Mouse (Mus musculus) heart, embryonic 11.5 days (tissue): ENCODE measurements around the gene Nrde2. TPM values are rescaled to one million over a fixed set of nuclear protein-coding genes. Genes with fewer than 3 reads are reported as not detected.

ENCODE experiments used
- ATAC-seq: fragments of 200-750 bp; cut with Nextera tagmentation; replicated peaks from 2 replicates; pipeline ENCODE4 v1.8.0; 2017; ENCODE audit warnings: moderate library complexity; ENCODE audit not compliant: insufficient number of reproducible peaks, low FRiP score, low TSS enrichment
- H3K27ac ChIP-seq: fragments of 300-500 bp; sonication (generic); 2 replicates; pipeline ENCODE4 v1.5.1; 2014; ENCODE audit warnings: mild to moderate bottlenecking, low read depth, low read length
- H3K27me3 ChIP-seq: fragments of 300-500 bp; sonication (generic); 2 replicates; pipeline ENCODE4 v1.6.1; 2014; ENCODE audit warnings: mild to moderate bottlenecking, low read length, mixed read lengths; ENCODE audit not compliant: control insufficient read depth, insufficient read depth
- H3K36me3 ChIP-seq: fragments of 300-500 bp; sonication (generic); 2 replicates; pipeline ENCODE4 v1.6.1; 2014; ENCODE audit warnings: mild to moderate bottlenecking, low read length, moderate library complexity, mixed read lengths; ENCODE audit not compliant: control insufficient read depth, insufficient read depth
- H3K4me1 ChIP-seq: fragments of 300-500 bp; sonication (generic); 2 replicates; pipeline ENCODE4 v1.6.1; 2014; ENCODE audit warnings: low read length; ENCODE audit not compliant: control insufficient read depth, insufficient read depth
- H3K4me2 ChIP-seq: fragments of 300-500 bp; sonication (generic); 2 replicates; pipeline ENCODE4 v1.6.1; 2014; ENCODE audit warnings: mild to moderate bottlenecking, moderate library complexity
- H3K4me3 ChIP-seq: fragments of 300-500 bp; sonication (generic); 2 replicates; pipeline ENCODE4 v1.5.1; 2014; ENCODE audit warnings: low read depth, low read length
- H3K9ac ChIP-seq: fragments of 300-500 bp; sonication (generic); 2 replicates; pipeline ENCODE4 v1.6.1; 2014; ENCODE audit warnings: mild to moderate bottlenecking, low read depth, low read length, moderate library complexity
- H3K9me3 ChIP-seq: fragments of 300-500 bp; sonication (generic); replicated peaks from 2 replicates; pipeline ENCODE4 v1.6.1; 2016; ENCODE audit warnings: low read length; ENCODE audit not compliant: control insufficient read depth
- WGBS: fragments of 180-500 bp; shearing (Covaris S2); extraction: QIAGEN DNeasy Blood & Tissue Kit; methylation state at CpG from one replicate; pipeline ENCODE4 v1.1.7; 2014; ENCODE audit not compliant: insufficient replicate concordance; 5-methylcytosine and 5-hydroxymethylcytosine counted together
- polyA plus RNA-seq: library from polyadenylated mRNA; unstranded; fragments of >200 nt; fragmentation: Nextera tagmentation; extraction: Ambion mirVana; gene quantifications from 2 replicates; pipeline ENCODE4 v1.2.1, GENCODE M21; 2014

Nrde2 gene
- polyA plus RNA-seq, 1 experiment from 2014 or later = 6.2 TPM

DNA sequence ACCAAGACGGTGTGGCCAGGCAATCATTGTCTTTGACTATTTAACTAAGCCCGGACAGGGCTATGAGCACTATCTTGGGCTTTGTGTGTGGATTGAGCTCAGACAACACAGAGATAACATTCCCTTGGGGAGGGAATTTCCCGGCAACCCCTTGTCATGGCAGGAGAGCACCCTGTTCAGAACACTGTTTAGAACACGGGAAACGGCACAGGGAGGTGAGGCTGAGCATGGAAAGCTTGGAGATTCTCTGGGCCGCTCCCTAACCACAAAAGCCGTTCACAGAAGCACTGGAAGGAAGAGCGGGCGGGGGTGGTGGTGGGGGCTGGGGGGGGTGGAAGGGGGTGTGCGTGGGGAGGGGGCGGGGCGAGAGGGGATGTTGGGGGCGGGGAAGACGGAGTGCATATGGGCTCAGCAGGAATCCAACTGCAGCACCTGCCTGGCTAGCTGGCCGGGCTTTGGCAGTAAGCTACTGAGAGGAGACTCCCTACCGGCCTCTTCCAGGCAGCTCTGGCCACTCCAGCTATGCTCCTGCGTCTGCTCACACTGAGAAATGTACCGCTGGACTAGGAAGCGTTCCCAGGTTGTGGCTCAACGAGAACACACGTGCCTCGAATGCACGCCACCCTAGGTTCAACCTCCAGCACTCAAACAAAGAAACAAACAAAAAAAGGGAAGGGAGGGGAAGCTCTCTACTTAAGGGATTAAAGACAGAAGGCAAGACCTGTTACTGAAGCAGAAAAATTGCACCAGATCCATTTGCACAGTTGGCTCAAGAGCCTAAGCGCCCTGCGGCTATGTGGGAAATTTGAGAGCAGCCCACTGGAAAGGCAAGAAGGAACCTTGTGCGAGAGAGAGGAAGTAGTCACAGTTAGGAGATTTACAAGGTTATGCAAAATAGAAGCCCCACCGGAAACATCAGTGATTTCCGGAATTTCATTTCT, 8.7 kb upstream of the Nrde2 start:
- WGBS = 13% methylated on average over 24 of the region's 28 CpGs
- peak overlapping the region; percentile 53 for H3K4me2 ChIP-seq
- H3K27ac ChIP-seq = 0 out of 2 replicates have a peak overlapping the region, but pooled peaks have one; percentile 25
- no peaks in the 10 kb centered on the region for H3K36me3 ChIP-seq
- peak; percentile 63; the same call in 1 of the 2 replicates for ATAC-seq
- peak overlapping the region; percentile 28 for H3K4me3 ChIP-seq
- H3K9ac ChIP-seq = peak overlapping the region; percentile 47
- H3K4me1 ChIP-seq = 0 out of 2 replicates have a peak, but pooled peaks cover 3% of the 10 kb centered on the region
- H3K9me3 ChIP-seq = no peaks in the 10 kb centered on the region
- H3K27me3 ChIP-seq = no peaks in the 10 kb centered on the region

GRCm38 (mm10) chr12:100167502-100167901, 8.0 kb upstream of the Nrde2 start:
- H3K36me3 ChIP-seq = no peaks in the 10 kb centered on the region
- ATAC-seq = no peak
- H3K9me3 ChIP-seq = no peaks in the 10 kb centered on the region
- no peak overlapping the region for H3K4me3 ChIP-seq
- peak overlapping the region; percentile 53 for H3K4me2 ChIP-seq
- H3K27ac ChIP-seq = no peak overlapping the region
- 76% methylated on average over 1 of the region's 1 CpGs for WGBS
- H3K4me1 ChIP-seq = 0 out of 2 replicates have a peak, but pooled peaks cover 3% of the 10 kb centered on the region
- no peaks in the 10 kb centered on the region for H3K27me3 ChIP-seq
- H3K9ac ChIP-seq = peak overlapping the region; percentile 47

DNA sequence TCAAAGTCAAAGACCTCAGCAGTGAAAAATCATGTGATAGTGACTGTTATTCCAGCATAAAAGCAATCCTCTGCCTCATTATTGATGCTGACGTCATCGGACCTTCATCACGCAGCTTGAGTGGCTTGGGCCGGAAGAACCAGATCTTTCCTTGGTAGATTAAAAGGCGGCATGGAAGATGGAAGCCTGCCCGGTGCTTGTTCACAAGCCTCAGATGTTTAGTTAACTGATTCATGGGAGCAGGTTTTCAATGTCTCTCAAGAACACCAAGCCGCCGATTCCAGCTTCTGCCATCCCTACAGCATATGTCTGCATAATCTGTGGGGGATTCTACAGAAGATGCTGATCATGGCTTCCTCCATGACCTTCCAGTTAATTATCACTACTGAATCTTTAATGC, 7.5 kb upstream of the Nrde2 start:
- Histone ChIP-seq H3K27ac (no peak overlapping the region), H3K36me3 (no peaks in the 10 kb centered on the region), H3K27me3 (no peaks in the 10 kb centered on the region), H3K4me1 (0 out of 2 replicates have a peak, but pooled peaks cover 3% of the 10 kb centered on the region), H3K4me2 (no peak overlapping the region), H3K9ac (no peak overlapping the region), H3K4me3 (no peak overlapping the region), H3K9me3 (no peaks in the 10 kb centered on the region)
- WGBS = 78% methylated on average over 8 of the region's 8 CpGs
- ATAC-seq = no peak

DNA sequence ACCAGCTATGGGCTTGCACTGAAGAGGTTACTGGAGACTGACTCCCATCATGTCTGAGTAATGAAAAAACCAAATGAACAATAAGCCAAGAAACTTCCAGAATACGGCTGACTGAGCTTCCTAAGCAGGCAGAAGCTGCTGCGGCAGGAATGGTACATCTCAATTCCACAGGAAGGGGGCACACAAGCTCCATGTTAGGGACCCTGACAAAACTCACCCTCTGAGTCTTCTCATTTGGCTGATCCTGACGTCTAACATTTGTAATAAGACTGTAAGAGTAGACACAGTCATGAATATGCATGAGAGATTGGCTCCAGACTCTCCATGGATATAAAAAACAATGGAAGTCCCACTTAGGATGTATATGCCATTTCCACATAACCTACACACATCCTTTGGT, 6.7 kb upstream of the Nrde2 start:
- Histone ChIP-seq H3K36me3 (no peaks in the 10 kb centered on the region), H3K27me3 (no peaks in the 10 kb centered on the region), H3K9ac (no peak overlapping the region), H3K4me1 (0 out of 2 replicates have a peak, but pooled peaks cover 3% of the 10 kb centered on the region), H3K27ac (no peak overlapping the region), H3K9me3 (no peaks in the 10 kb centered on the region), H3K4me3 (no peak overlapping the region), H3K4me2 (no peak overlapping the region)
- no peak for ATAC-seq
- 21% methylated on average over 3 of the region's 3 CpGs for WGBS

- WGBS = 68% methylated on average over 7 of the region's 7 CpGs
- no peak for ATAC-seq
- no peak overlapping the region for H3K4me3 ChIP-seq
These were observed 5.6 kb upstream of the Nrde2 start for GRCm38 (mm10) chr12:100164991-100165500.

DNA sequence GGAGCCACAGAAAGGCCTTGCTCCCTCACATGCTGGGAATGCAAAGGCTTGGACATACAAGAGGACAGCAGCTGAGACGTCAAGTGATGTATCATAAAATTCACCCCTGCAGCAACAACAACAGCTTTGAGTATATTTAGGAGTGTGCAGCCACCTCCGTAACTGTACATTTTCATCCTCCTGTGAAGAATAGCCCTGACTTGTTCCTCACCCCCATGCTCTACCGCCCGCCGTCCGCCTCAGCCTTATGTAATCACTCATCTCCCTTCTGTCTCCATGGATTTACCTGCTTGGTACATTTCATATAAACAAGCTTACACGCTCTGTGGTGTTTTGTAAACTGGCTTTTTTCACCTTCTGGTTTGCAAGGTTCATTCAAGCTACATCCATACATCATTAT, 7.0 kb downstream of the Nrde2 start:
- H3K4me3 ChIP-seq = no peak overlapping the region
- H3K9me3 ChIP-seq = no peaks in the 10 kb centered on the region
- no peaks in the 10 kb centered on the region for H3K4me1 ChIP-seq
- no peak for ATAC-seq
- peaks cover 10% of the 10 kb centered on the region for H3K36me3 ChIP-seq
- WGBS = 89% methylated on average over 7 of the region's 7 CpGs
- H3K4me2 ChIP-seq = no peak overlapping the region
- no peak overlapping the region for H3K9ac ChIP-seq
- no peak overlapping the region for H3K27ac ChIP-seq
- no peaks in the 10 kb centered on the region for H3K27me3 ChIP-seq

More at GRCm38 (mm10) chr12:100164991-100165500, 5.6 kb upstream of the Nrde2 start:
- no peaks in the 10 kb centered on the region for H3K9me3 ChIP-seq
- no peak overlapping the region for H3K27ac ChIP-seq
- H3K4me1 ChIP-seq = 0 out of 2 replicates have a peak, but pooled peaks cover 3% of the 10 kb centered on the region
- no peak overlapping the region for H3K9ac ChIP-seq
- H3K27me3 ChIP-seq = no peaks in the 10 kb centered on the region
- H3K4me2 ChIP-seq = no peak overlapping the region
- no peaks in the 10 kb centered on the region for H3K36me3 ChIP-seq

DNA sequence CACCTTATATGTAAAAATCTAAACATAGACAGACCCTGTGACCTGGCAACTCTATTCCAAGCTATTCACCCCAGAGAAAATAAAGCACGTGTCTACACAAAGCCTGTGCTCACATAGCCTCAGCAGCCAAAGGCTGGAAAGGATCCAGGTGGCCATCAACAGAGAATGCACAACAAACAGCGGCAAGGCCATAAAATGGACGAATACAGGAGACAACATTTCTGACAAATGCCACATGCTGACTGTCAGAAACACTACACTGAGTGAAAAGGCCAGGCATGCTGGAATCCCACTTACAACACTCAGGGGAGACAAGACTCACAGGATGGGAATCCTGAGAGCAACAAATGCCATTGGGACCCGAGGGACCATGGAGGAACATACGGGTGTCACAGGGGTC, 15.2 kb downstream of the Nrde2 start:
- Histone ChIP-seq H3K9ac (no peak overlapping the region), H3K4me2 (no peak overlapping the region), H3K27me3 (no peaks in the 10 kb centered on the region), H3K4me1 (no peaks in the 10 kb centered on the region), H3K9me3 (no peaks in the 10 kb centered on the region), H3K27ac (no peak overlapping the region), H3K4me3 (no peak overlapping the region), H3K36me3 (peaks cover 54% of the 10 kb centered on the region)
- 83% methylated on average over 5 of the region's 5 CpGs for WGBS
- no peak for ATAC-seq

- no peaks in the 10 kb centered on the region for H3K27me3 ChIP-seq
- no peaks in the 10 kb centered on the region for H3K9me3 ChIP-seq
- 88% methylated on average over 9 of the region's 9 CpGs for WGBS
- no peak overlapping the region for H3K27ac ChIP-seq
- no peaks in the 10 kb centered on the region for H3K4me1 ChIP-seq
- H3K9ac ChIP-seq = no peak overlapping the region
- no peak for ATAC-seq
- no peak overlapping the region for H3K4me2 ChIP-seq
- no peak overlapping the region for H3K4me3 ChIP-seq
- H3K36me3 ChIP-seq = peaks cover 57% of the 10 kb centered on the region
These were observed 15.7 kb downstream of the Nrde2 start for GRCm38 (mm10) chr12:100143737-100144136.
